Mouse (Mus musculus) neural tube, embryonic 14.5 days (tissue): Measurements from ENCODE around the gene 3110021N24Rik. TPM values are rescaled to one million over a fixed set of nuclear protein-coding genes. Genes with fewer than 3 reads are reported as not detected.
"Not testable (repeated sequence)": the region's sequence is repeated elsewhere in the genome, so short reads cannot be mapped to it uniquely, and the experiment has no call there.

Source experiments
- ATAC-seq: fragments of 200-750 bp; cut with Nextera tagmentation; 2 replicates; pipeline ENCODE4 v1.8.0; 2017; ENCODE audit warnings: low read depth, mild to moderate bottlenecking, moderate TSS enrichment, moderate library complexity
- H3K27ac ChIP-seq: fragments of 300-500 bp; sonication (generic); 2 replicates; pipeline ENCODE4 v1.5.1; 2014; ENCODE audit warnings: low read depth, mild to moderate bottlenecking, control low read depth, low read length, moderate library complexity, mixed read lengths
- H3K27me3 ChIP-seq: fragments of 300-500 bp; sonication (generic); 2 replicates; pipeline ENCODE4 v1.6.1; 2014; ENCODE audit warnings: low read length; ENCODE audit not compliant: control insufficient read depth, insufficient read depth
- H3K36me3 ChIP-seq: fragments of 300-500 bp; sonication (generic); 2 replicates; pipeline ENCODE4 v1.6.1; 2014; ENCODE audit warnings: low read length, mixed read lengths; ENCODE audit not compliant: control insufficient read depth, insufficient read depth
- H3K4me1 ChIP-seq: fragments of 300-500 bp; sonication (generic); 2 replicates; pipeline ENCODE4 v1.6.1; 2014; ENCODE audit warnings: low read length; ENCODE audit not compliant: control insufficient read depth, insufficient read depth
- H3K4me2 ChIP-seq: fragments of 300-500 bp; sonication (generic); 2 replicates; pipeline ENCODE4 v1.6.1; 2014; ENCODE audit warnings: mild to moderate bottlenecking, low read depth, low read length, control low read depth
- H3K4me3 ChIP-seq: fragments of 300-500 bp; sonication (generic); 2 replicates; pipeline ENCODE4 v1.5.1; 2014; ENCODE audit warnings: low read depth, low read length, control low read depth, mixed read lengths
- H3K9ac ChIP-seq: fragments of 300-500 bp; sonication (generic); replicated peaks from 2 replicates; pipeline ENCODE4 v1.6.1; 2014; ENCODE audit warnings: low read depth, mild to moderate bottlenecking, control low read depth, low read length, mixed read lengths
- H3K9me3 ChIP-seq: fragments of 300-500 bp; sonication (generic); 2 replicates; pipeline ENCODE4 v1.6.1; 2016; ENCODE audit warnings: low read length; ENCODE audit not compliant: control insufficient read depth
- WGBS: fragments of 180-500 bp; shearing (Covaris S2); extraction: QIAGEN DNeasy Blood & Tissue Kit; methylation state at CpG from one replicate; pipeline ENCODE4 v1.1.7; 2014; 5-methylcytosine and 5-hydroxymethylcytosine counted together
- polyA plus RNA-seq: library from polyadenylated mRNA; unstranded; fragments of >200 nt; fragmentation: Nextera tagmentation; extraction: Ambion mirVana; gene quantifications from 2 replicates; pipeline ENCODE4 v1.2.1, GENCODE M21; 2014

Gene 3110021N24Rik
- polyA plus RNA-seq: 2.5 and 4.7 TPM in 2 replicates

DNA sequence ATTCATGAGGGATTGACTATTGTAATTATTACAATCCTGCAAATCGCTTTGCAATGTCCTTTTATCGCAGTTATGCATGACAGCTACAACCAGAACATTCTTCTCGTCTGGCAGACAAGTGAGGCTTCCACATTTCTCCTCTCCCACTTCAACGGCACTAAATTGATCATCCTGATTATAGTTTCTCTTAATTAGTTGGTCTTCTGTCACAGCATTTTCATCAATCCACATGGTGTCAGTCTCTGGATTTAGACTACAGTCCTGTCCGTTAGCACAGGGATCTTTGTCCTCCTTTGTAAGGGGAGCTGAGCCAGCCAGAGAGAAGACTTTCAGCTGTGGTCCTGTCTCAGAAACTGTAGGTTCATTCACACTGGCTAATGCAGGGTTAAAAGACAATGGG, at the start of gene 3110021N24Rik:
TSS of gene 3110021N24Rik (plus strand) at position 301 of the 400 bp plus-strand sequence.
- no peak within 1 kb of the TSS for H3K9ac ChIP-seq
- WGBS: 85% methylated on average over 5 of the region's 5 CpGs
- no peaks in the 10 kb centered on the region for H3K4me1 ChIP-seq
- H3K4me3 ChIP-seq: no peak within 1 kb of the TSS
- no peak within 1 kb of the TSS for H3K27ac ChIP-seq
- 0 out of 2 replicates have a peak, but pooled peaks cover 3% of the 10 kb centered on the region for H3K36me3 ChIP-seq
- H3K9me3 ChIP-seq: no peaks in the 10 kb centered on the region
- H3K27me3 ChIP-seq: no peaks in the 10 kb centered on the region
- H3K4me2 ChIP-seq: no peak within 1 kb of the TSS
- ATAC-seq: no peak

GRCm38 (mm10) chr4:108686156-108686555, 33.3 kb upstream of the 3110021N24Rik start:
- Histone ChIP-seq H3K27me3 (no peaks in the 10 kb centered on the region), H3K9me3 (no peaks in the 10 kb centered on the region), H3K4me3 (no peak overlapping the region), H3K27ac (no peak overlapping the region), H3K9ac (no peak overlapping the region), H3K4me2 (no peak overlapping the region), H3K4me1 (no peaks in the 10 kb centered on the region), H3K36me3 (0 out of 2 replicates have a peak, but pooled peaks cover 2% of the 10 kb centered on the region)
- 72% methylated on average over 3 of the region's 3 CpGs for WGBS
- no peak for ATAC-seq

GRCm38 (mm10) chr4:108687098-108687497, 32.4 kb upstream of the 3110021N24Rik start:
- H3K36me3 ChIP-seq, H3K4me2 ChIP-seq, H3K27ac ChIP-seq, H3K9ac ChIP-seq, H3K9me3 ChIP-seq, H3K4me1 ChIP-seq, ATAC-seq, H3K4me3 ChIP-seq, H3K27me3 ChIP-seq: not testable (repeated sequence)
- WGBS: 93% methylated on average over 6 of the region's 7 CpGs

DNA sequence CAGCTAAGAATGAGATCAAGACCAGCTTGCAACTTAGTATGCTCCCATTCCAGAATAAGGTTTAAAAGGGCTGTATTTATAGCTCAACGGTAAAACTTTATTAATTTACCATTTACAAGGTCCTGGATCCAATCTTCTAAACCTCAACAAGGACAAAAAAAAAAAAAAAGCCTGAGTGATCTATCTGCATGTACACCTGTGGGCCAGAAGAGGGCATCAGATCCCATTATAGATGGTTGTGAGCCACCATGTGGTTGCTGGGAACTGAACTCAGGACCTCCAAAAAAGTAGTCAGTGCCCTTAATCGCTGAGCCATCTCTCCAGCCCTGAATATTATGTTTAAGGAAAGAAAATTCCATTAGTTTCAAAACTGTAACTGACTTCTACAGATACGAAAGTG, 29.0 kb upstream of the 3110021N24Rik start:
- Histone ChIP-seq H3K4me3 (no peak overlapping the region), H3K4me2 (no peak overlapping the region), H3K4me1 (no peaks in the 10 kb centered on the region), H3K36me3 (0 out of 2 replicates have a peak, but pooled peaks cover 2% of the 10 kb centered on the region), H3K9me3 (no peaks in the 10 kb centered on the region), H3K27ac (no peak overlapping the region), H3K27me3 (no peaks in the 10 kb centered on the region), H3K9ac (no peak overlapping the region)
- WGBS: 96% methylated on average over 3 of the region's 3 CpGs
- no peak for ATAC-seq

DNA sequence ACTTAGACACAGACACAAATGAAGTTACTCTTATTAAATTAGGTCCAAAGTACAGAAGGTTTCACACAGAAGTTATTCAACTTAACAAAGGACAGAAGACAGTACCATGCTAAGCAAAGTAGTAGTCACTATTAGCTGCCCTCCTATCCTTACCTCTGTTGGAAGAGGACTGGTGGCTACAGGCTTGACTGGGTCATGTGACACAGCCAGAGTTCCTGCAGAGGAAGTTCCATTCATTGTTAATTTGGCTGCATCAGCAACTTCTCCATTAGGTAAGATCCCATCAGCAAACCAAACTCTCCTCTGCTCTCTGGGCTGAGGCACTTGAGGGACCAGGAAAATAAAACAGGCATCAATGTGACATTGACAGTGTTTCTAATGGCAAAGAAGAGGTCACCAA, 28.0 kb upstream of the 3110021N24Rik start:
- H3K4me2 ChIP-seq: no peak overlapping the region
- H3K36me3 ChIP-seq: 0 out of 2 replicates have a peak, but pooled peaks cover 2% of the 10 kb centered on the region
- no peak overlapping the region for H3K27ac ChIP-seq
- no peak overlapping the region for H3K4me3 ChIP-seq
- H3K27me3 ChIP-seq: no peaks in the 10 kb centered on the region
- H3K9me3 ChIP-seq: no peaks in the 10 kb centered on the region
- H3K9ac ChIP-seq: no peak overlapping the region
- H3K4me1 ChIP-seq: no peaks in the 10 kb centered on the region
- ATAC-seq: no peak

DNA sequence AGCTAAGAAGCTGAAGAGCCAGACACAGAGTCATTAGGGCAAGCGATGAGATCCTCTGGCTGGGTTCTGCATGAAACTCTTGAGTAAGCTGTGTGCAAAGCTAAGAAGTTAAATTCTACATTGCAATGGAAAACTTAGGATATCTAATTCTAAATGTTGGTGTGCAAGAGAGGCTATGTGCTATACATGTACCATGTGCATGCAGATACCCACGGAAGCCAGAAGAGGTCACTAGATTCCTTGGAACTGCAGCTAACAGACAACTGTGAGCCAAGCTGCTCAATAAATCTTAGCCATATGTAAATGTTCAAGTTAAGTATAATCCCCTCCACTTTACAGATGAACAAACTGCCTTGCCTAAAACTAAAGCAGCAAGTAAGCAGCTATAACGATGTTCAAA, 22.5 kb upstream of the 3110021N24Rik start:
- Histone ChIP-seq H3K27me3 (no peaks in the 10 kb centered on the region), H3K4me3 (no peak overlapping the region), H3K9ac (no peak overlapping the region), H3K27ac (no peak overlapping the region), H3K4me2 (no peak overlapping the region), H3K4me1 (no peaks in the 10 kb centered on the region), H3K36me3 (no peaks in the 10 kb centered on the region), H3K9me3 (no peaks in the 10 kb centered on the region)
- 64% methylated on average over 3 of the region's 3 CpGs for WGBS
- no peak for ATAC-seq

GRCm38 (mm10) chr4:108708209-108708608, 11.2 kb upstream of the 3110021N24Rik start:
- H3K9ac ChIP-seq: no peak overlapping the region
- no peaks in the 10 kb centered on the region for H3K27me3 ChIP-seq
- no peak overlapping the region for H3K4me2 ChIP-seq
- H3K4me3 ChIP-seq: no peak overlapping the region
- WGBS: 87% methylated on average over 5 of the region's 5 CpGs
- no peaks in the 10 kb centered on the region for H3K9me3 ChIP-seq
- no peaks in the 10 kb centered on the region for H3K4me1 ChIP-seq
- ATAC-seq: no peak
- H3K36me3 ChIP-seq: no peaks in the 10 kb centered on the region
- H3K27ac ChIP-seq: no peak overlapping the region

- 77% methylated on average over 3 of the region's 3 CpGs for WGBS
Measured at GRCm38 (mm10) chr4:108721245-108721784, 1.9 kb downstream of the 3110021N24Rik start.

GRCm38 (mm10) chr4:108724102-108724501, 4.7 kb downstream of the 3110021N24Rik start:
- H3K36me3 ChIP-seq: 0 out of 2 replicates have a peak, but pooled peaks cover 3% of the 10 kb centered on the region
- H3K4me2 ChIP-seq: no peak overlapping the region
- H3K9me3 ChIP-seq: no peaks in the 10 kb centered on the region
- H3K4me1 ChIP-seq: no peaks in the 10 kb centered on the region
- H3K9ac ChIP-seq: no peak overlapping the region
- no peak overlapping the region for H3K27ac ChIP-seq
- WGBS: 91% methylated on average over 2 of the region's 2 CpGs
- no peak for ATAC-seq
- no peak overlapping the region for H3K4me3 ChIP-seq
- no peaks in the 10 kb centered on the region for H3K27me3 ChIP-seq

More at GRCm38 (mm10) chr4:108721245-108721784, 1.9 kb downstream of the 3110021N24Rik start:
- Histone ChIP-seq H3K4me3 (no peak overlapping the region), H3K27me3 (no peaks in the 10 kb centered on the region), H3K9ac (no peak overlapping the region), H3K36me3 (0 out of 2 replicates have a peak, but pooled peaks cover 3% of the 10 kb centered on the region), H3K9me3 (no peaks in the 10 kb centered on the region), H3K27ac (no peak overlapping the region), H3K4me2 (no peak overlapping the region), H3K4me1 (no peaks in the 10 kb centered on the region)
- ATAC-seq: no peak
